Mouse (Mus musculus) CH12.LX (cell line): ENCODE measurements around the gene Bpifa2.

Source experiments
- CHD2 ChIP-seq: IDR thresholded peaks from 2 replicates; pipeline ENCODE4 v1.6.1; 2011; ENCODE audit warnings: low read length, improper control_type of control experiment
- CTCF ChIP-seq, 2 experiments: IDR thresholded peaks in 1 of 2; conservative IDR thresholded peaks in 1 of 2; 2 replicates each; pipeline ENCODE4 v1.5.1; 2011 to 2012; ENCODE audit warnings: low read depth in 2 of 2, low read length in 2 of 2, improper control_type of control experiment in 1 of 2, inconsistent platforms in 1 of 2, mild to moderate bottlenecking in 1 of 2, moderate library complexity in 1 of 2
- ELF1 ChIP-seq: IDR thresholded peaks from 2 replicates; pipeline ENCODE4 v1.6.1; 2014; ENCODE audit warnings: low read depth, mild to moderate bottlenecking, inconsistent platforms, low read length, improper control_type of control experiment
- EP300 ChIP-seq: IDR thresholded peaks from 2 replicates; pipeline ENCODE4 v1.6.1; 2011; ENCODE audit warnings: low read length, improper control_type of control experiment
- MAZ ChIP-seq: IDR thresholded peaks from 2 replicates; pipeline ENCODE4 v1.6.1; 2012; ENCODE audit warnings: low read depth, mild to moderate bottlenecking, inconsistent platforms, low read length, improper control_type of control experiment, moderate library complexity
- NELFE ChIP-seq: IDR thresholded peaks from 2 replicates; pipeline ENCODE4 v1.6.1; 2011; ENCODE audit warnings: low read depth, low read length, improper control_type of control experiment
- POLR2A ChIP-seq: IDR thresholded peaks from 2 replicates; pipeline ENCODE4 v1.6.1; 2011; ENCODE audit warnings: low read depth, mild to moderate bottlenecking, improper control_type of control experiment, low read length
- ZNF384 ChIP-seq: IDR thresholded peaks from 2 replicates; pipeline ENCODE4 v1.6.1; 2012; ENCODE audit warnings: low read depth, low read length, improper control_type of control experiment, inconsistent platforms

DNA sequence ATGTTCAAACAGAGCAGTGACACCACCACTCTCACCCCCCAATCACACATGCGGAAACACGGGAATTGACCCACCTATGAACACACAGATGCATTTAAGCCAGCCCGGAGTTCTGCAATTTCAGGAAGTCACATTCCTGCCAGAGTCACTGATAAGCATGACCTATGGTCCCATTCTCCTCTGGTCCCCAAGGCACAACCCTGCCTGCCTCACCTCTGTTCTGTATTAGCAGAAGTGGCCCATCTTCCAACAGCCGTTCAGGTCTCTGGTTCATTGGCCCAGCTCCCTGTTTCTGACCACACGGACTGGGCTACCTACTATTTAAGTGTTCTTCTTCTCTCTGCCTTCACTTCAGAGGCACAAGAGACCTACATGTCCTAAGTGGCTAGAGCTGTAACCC, 33.5 kb upstream of the Bpifa2 start, which contains the start of gene Bpifa6:
- no peak for TF ChIP-seq NELFE
- TF ChIP-seq CTCF (conservative IDR thresholded peaks at IDR 0.05 in 1 of 2, IDR thresholded peaks at IDR 0.05 in 1 of 2; ENCODE audit: low read depth in 2 of 2, low read length in 2 of 2) = no peak
- TF ChIP-seq POLR2A = no peak
- TF ChIP-seq EP300 = no peak
- TF ChIP-seq ELF1 = no peak
- TF ChIP-seq ZNF384 = no peak
- no peak for TF ChIP-seq MAZ
- no peak for TF ChIP-seq CHD2
